Comparison of ENCODE assay signal across 9 mouse cellular contexts in genomic region chr11:66899426-66899825, GRCm38 (mm10). TPM values are rescaled to one million over a fixed set of nuclear protein-coding genes. Genes with fewer than 3 reads are reported as not detected.
DNase-seq lines count a peak whose midpoint lies in the region; ATAC-seq and TF ChIP-seq lines count a peak whose summit lies in the region.
"Had no signal": no experiment of that assay in that cellular context is flagged by ENCODE, and none has a peak within 500 bp of the region (broad histone marks: within the 10 kb centered on the region; RNA-seq: fewer than 3 reads in every experiment).

No protein-coding gene starts in this region.

- WGBS in forebrain, postnatal 0 days = 16% methylated on average over 7 of the region's 7 CpGs
- WGBS in kidney, embryonic 14.5 days = 7% methylated on average over 7 of the region's 7 CpGs
- WGBS in liver, embryonic 14.5 days (ENCODE audit: insufficient replicate concordance) = 17% methylated on average over 7 of the region's 7 CpGs

- peak; percentile 87 for TF ChIP-seq CTCF in forebrain, postnatal 0 days (IDR thresholded peaks at IDR 0.05; ENCODE audit: low read depth)
- TF ChIP-seq CTCF in liver, embryonic 14.5 days (IDR thresholded peaks at IDR 0.05; ENCODE audit: low read depth) = peak; percentile 81

- H3K4me2 ChIP-seq in forebrain, postnatal 0 days (ENCODE audit: low read depth) = no peak overlapping the region
- no peak overlapping the region for H3K4me2 ChIP-seq in kidney, embryonic 14.5 days (replicated peaks; ENCODE audit: low read depth, low read length)
- H3K4me2 ChIP-seq in liver, embryonic 14.5 days (ENCODE audit: low read depth) = no peak overlapping the region
- H3K4me2 ChIP-seq: heart, embryonic 15.5 days had no signal

- no peak overlapping the region for H3K9ac ChIP-seq in forebrain, postnatal 0 days
- no peak overlapping the region for H3K9ac ChIP-seq in kidney, embryonic 14.5 days (ENCODE audit: low read depth, low read length)
- H3K9ac ChIP-seq in liver, embryonic 14.5 days (replicated peaks) = no peak overlapping the region
- H3K9ac ChIP-seq: heart, embryonic 15.5 days had no signal

- no peaks in the 10 kb centered on the region for H3K27me3 ChIP-seq in forebrain, postnatal 0 days (ENCODE audit: insufficient read depth, low read length)
- H3K27me3 ChIP-seq in kidney, embryonic 14.5 days (ENCODE audit: control insufficient read depth, insufficient read depth, low read length) = no peaks in the 10 kb centered on the region
- H3K27me3 ChIP-seq in liver, embryonic 14.5 days (ENCODE audit: control insufficient read depth, insufficient read depth, low read length) = no peaks in the 10 kb centered on the region; the same call in 1 of the 2 replicates

- H3K27ac ChIP-seq in forebrain, postnatal 0 days (ENCODE audit: low read depth, low read length) = no peak overlapping the region
- H3K27ac ChIP-seq in kidney, embryonic 14.5 days (ENCODE audit: low read depth, low read length) = no peak overlapping the region
- H3K27ac ChIP-seq in liver, embryonic 14.5 days = no peak overlapping the region
- H3K27ac ChIP-seq: heart, embryonic 15.5 days had no signal

- peak; percentile 59; the same call in 1 of the 2 replicates for ATAC-seq in forebrain, postnatal 0 days
- ATAC-seq in kidney, embryonic 14.5 days (ENCODE audit: low FRiP score, low TSS enrichment) = peak; percentile 46; the same call in 1 of the 2 replicates
- ATAC-seq in liver, embryonic 14.5 days (ENCODE audit: insufficient read depth) = no peak

- no peaks in the 10 kb centered on the region for H3K4me1 ChIP-seq in forebrain, postnatal 0 days (ENCODE audit: insufficient read depth)
- no peaks in the 10 kb centered on the region for H3K4me1 ChIP-seq in kidney, embryonic 14.5 days (ENCODE audit: control insufficient read depth, insufficient read depth, low read length)
- H3K4me1 ChIP-seq in liver, embryonic 14.5 days (replicated peaks; ENCODE audit: control insufficient read depth in 2 of 2, insufficient read depth in 2 of 2, low read length in 1 of 2) = no peaks in the 10 kb centered on the region
- H3K4me1 ChIP-seq: heart, embryonic 15.5 days had no signal

- H3K36me3 ChIP-seq in forebrain, postnatal 0 days (ENCODE audit: insufficient read depth) = no peaks in the 10 kb centered on the region
- no peaks in the 10 kb centered on the region for H3K36me3 ChIP-seq in kidney, embryonic 14.5 days (ENCODE audit: control insufficient read depth, insufficient read depth, low read length)
- no peaks in the 10 kb centered on the region for H3K36me3 ChIP-seq in liver, embryonic 14.5 days (replicated peaks; ENCODE audit: control insufficient read depth, insufficient read depth, low read depth)
- H3K36me3 ChIP-seq: heart, embryonic 15.5 days had no signal

- DNase-seq in 3T3-L1 (ENCODE audit: low read depth, low spot score) = peak; percentile 42
- peak; percentile 84 for DNase-seq in ES-CJ7 (ENCODE audit: low read depth, low spot score)
- DNase-seq in c-Kit-positive CD71-positive TER-119-negative erythroid progenitor cells, embryonic 14.5 days (ENCODE audit: low read depth) = peak; percentile 22
- peak; percentile 84 for DNase-seq in forebrain, postnatal 0 days
- DNase-seq in liver, embryonic 14.5 days (ENCODE audit: low read depth in 3 of 3, low spot score in 3 of 3) = peak in 2 of 3 experiments; percentile 9 to 23
- peak; percentile 86 for DNase-seq in retina, embryonic 14.5 days (ENCODE audit: low spot score)
- DNase-seq in yolk sac, embryonic 10.5 days (ENCODE audit: low spot score) = no peak

- no peaks in the 10 kb centered on the region for H3K9me3 ChIP-seq in forebrain, postnatal 0 days (ENCODE audit: low read length)
- no peaks in the 10 kb centered on the region for H3K9me3 ChIP-seq in kidney, embryonic 14.5 days (ENCODE audit: control insufficient read depth, low read length)
- no peaks in the 10 kb centered on the region for H3K9me3 ChIP-seq in liver, embryonic 14.5 days (ENCODE audit: control insufficient read depth, low read length)
- H3K9me3 ChIP-seq: heart, embryonic 15.5 days had no signal

- no peak overlapping the region for H3K4me3 ChIP-seq in forebrain, postnatal 0 days (ENCODE audit: low read depth, low read length)
- H3K4me3 ChIP-seq in kidney, embryonic 14.5 days (ENCODE audit: low read length) = no peak overlapping the region
- H3K4me3 ChIP-seq in liver, embryonic 14.5 days (ENCODE audit: insufficient read depth in 1 of 2, low read depth in 2 of 2, low read length in 2 of 2) = no peak overlapping the region
- H3K4me3 ChIP-seq: heart, embryonic 15.5 days had no signal

- TF ChIP-seq EP300 in liver, embryonic 14.5 days (IDR thresholded peaks at IDR 0.05; ENCODE audit: low read depth) = no peak

RNA-seq across cellular contexts. Expression of gene Pirt, which starts 12.4 kb away (rescaled TPM):
- total RNA-seq in forebrain, postnatal 0 days (2014; rRNA removed) = 0.19 and 0.46 TPM in 2 replicates
- 0.06 and 0.10 TPM in 2 replicates for polyA plus RNA-seq in forebrain, postnatal 0 days (2015; fragmentation: Nextera tagmentation; extraction: Ambion mirVana)
- 0.22 and 0.23 TPM in 2 replicates for polyA plus RNA-seq in kidney, embryonic 14.5 days (2014; fragmentation: Nextera tagmentation; extraction: Ambion mirVana)
- polyA plus RNA-seq in liver, embryonic 14.5 days (2012; rRNA removed) = not detected in 2 replicates
- polyA plus RNA-seq in liver, embryonic 14.5 days (2014; fragmentation: Nextera tagmentation; extraction: Ambion mirVana) = not detected in 2 replicates

RNA-seq across cellular contexts. Expression of gene Tmem238l, which starts 57.0 kb away (rescaled TPM):
- total RNA-seq in forebrain, postnatal 0 days (2014; rRNA removed) = not detected in 2 replicates
- polyA plus RNA-seq in forebrain, postnatal 0 days (2015; fragmentation: Nextera tagmentation; extraction: Ambion mirVana) = not detected in 2 replicates
- not detected in 2 replicates for polyA plus RNA-seq in kidney, embryonic 14.5 days (2014; fragmentation: Nextera tagmentation; extraction: Ambion mirVana)
- polyA plus RNA-seq in liver, embryonic 14.5 days (2012; rRNA removed) = not detected in 2 replicates
- polyA plus RNA-seq in liver, embryonic 14.5 days (2014; fragmentation: Nextera tagmentation; extraction: Ambion mirVana) = not detected in 2 replicates
